Mouse (Mus musculus): ENCODE measurements at regions not wholly inside any gene's neighbourhood (a gene's known extent, or its start where the extent isn't known, plus 50 kb on each side); places are given as distances from the start of the nearest gene placed in this dataset.

DNA sequence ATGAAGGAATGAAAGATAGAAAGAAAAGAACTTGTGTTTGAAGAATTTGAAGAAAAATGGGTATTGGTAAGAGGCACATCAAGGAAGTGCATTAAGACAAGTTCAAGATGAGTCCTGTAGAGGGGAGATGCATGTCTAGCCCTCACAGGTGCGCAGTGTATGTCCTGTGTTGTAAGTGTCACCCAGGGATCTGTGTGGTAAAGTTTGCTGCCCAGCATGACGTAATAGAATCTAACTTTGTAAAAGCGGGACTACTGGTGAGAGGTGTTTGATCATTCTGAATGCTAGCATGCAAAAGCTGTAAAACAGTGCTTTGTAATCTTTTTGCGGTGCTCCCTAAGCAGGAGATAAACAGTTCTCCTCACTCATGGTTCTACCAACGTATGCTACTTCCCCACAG is 857.4 kb downstream of the Stpg2 start:
- Histone ChIP-seq H3K27ac (no peak overlapping the region), H3K27me3 (no peaks in the 10 kb centered on the region), H3K4me2 (no peak overlapping the region), H3K4me1 (replicated peaks) (no peaks in the 10 kb centered on the region), H3K9me3 (replicated peaks) (no peaks in the 10 kb centered on the region; the same call in 1 of the 2 replicates), H3K4me3 (replicated peaks) (no peak overlapping the region), H3K9ac (no peak overlapping the region), H3K36me3 (no peaks in the 10 kb centered on the region)
- no peak for ATAC-seq (ENCODE audit: low read depth)
- no peak for DNase-seq
- 66% methylated on average over 5 of the region's 5 CpGs for WGBS (ENCODE audit: insufficient replicate concordance)

DNA sequence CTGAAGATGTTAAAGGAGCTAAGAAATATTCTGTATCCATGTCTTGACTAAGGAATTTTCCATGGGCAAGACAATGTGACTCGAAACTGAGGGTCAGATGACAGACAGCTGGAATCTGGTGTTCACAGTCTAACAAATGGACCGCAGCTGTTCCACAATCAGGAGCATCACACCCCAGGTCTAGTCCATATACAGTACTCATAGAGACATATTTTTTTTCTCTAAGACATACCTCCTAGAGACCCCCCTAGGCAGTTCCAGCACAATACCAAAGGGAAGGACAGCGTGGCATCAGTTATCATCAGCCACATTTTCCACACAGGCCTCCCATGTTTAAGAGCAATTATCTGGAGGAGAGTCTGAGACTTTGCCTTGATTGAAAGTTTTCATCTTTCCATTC is 878.8 kb downstream of the Stpg2 start:
- Histone ChIP-seq H3K27ac (no peak overlapping the region), H3K27me3 (no peaks in the 10 kb centered on the region), H3K9ac (no peak overlapping the region), H3K4me1 (replicated peaks) (no peaks in the 10 kb centered on the region), H3K4me2 (no peak overlapping the region), H3K36me3 (no peaks in the 10 kb centered on the region), H3K4me3 (replicated peaks) (no peak overlapping the region), H3K9me3 (replicated peaks) (no peaks in the 10 kb centered on the region)
- no peak for ATAC-seq (ENCODE audit: low read depth)
- WGBS (ENCODE audit: insufficient replicate concordance) = 58% methylated on average over 3 of the region's 3 CpGs
- DNase-seq = no peak

GRCm38 (mm10) chr3:140085385-140085784 is 879.9 kb downstream of the Stpg2 start:
- Histone ChIP-seq H3K9ac (no peak overlapping the region), H3K4me2 (no peak overlapping the region), H3K36me3 (no peaks in the 10 kb centered on the region), H3K4me1 (replicated peaks) (no peaks in the 10 kb centered on the region), H3K27ac (no peak overlapping the region), H3K9me3 (replicated peaks) (no peaks in the 10 kb centered on the region), H3K4me3 (replicated peaks) (no peak overlapping the region), H3K27me3 (no peaks in the 10 kb centered on the region)
- WGBS (ENCODE audit: insufficient replicate concordance) = 71% methylated on average over 3 of the region's 3 CpGs
- ATAC-seq (ENCODE audit: low read depth) (no peak), DNase-seq (no peak)

GRCm38 (mm10) chr3:140088019-140088418 is 882.5 kb downstream of the Stpg2 start:
- DNase-seq (no peak), ATAC-seq (ENCODE audit: low read depth) (no peak)
- Histone ChIP-seq H3K9me3 (replicated peaks) (no peaks in the 10 kb centered on the region), H3K27me3 (no peaks in the 10 kb centered on the region), H3K4me2 (no peak overlapping the region), H3K4me3 (replicated peaks) (no peak overlapping the region), H3K36me3 (no peaks in the 10 kb centered on the region), H3K27ac (no peak overlapping the region), H3K9ac (no peak overlapping the region), H3K4me1 (replicated peaks) (no peaks in the 10 kb centered on the region)
- WGBS (ENCODE audit: insufficient replicate concordance) = 59% methylated on average over 3 of the region's 3 CpGs

- WGBS (ENCODE audit: insufficient replicate concordance) = 66% methylated on average over 2 of the region's 2 CpGs
- ATAC-seq (ENCODE audit: low read depth) = no peak
Measured at GRCm38 (mm10) chr3:140091900-140092299, 886.4 kb downstream of the Stpg2 start.

GRCm38 (mm10) chr3:140096854-140097540 is 891.5 kb downstream of the Stpg2 start:
- Histone ChIP-seq H3K4me2 (no peak overlapping the region), H3K9ac (no peak overlapping the region), H3K27me3 (no peaks in the 10 kb centered on the region), H3K27ac (no peak overlapping the region), H3K4me3 (replicated peaks) (no peak overlapping the region), H3K9me3 (replicated peaks) (no peaks in the 10 kb centered on the region), H3K36me3 (no peaks in the 10 kb centered on the region), H3K4me1 (replicated peaks) (no peaks in the 10 kb centered on the region)
- no peak for DNase-seq
- no peak for ATAC-seq (ENCODE audit: low read depth)

More at GRCm38 (mm10) chr3:140091900-140092299, 886.4 kb downstream of the Stpg2 start:
- no peak overlapping the region for H3K27ac ChIP-seq
- no peak overlapping the region for H3K4me3 ChIP-seq (replicated peaks)
- H3K9ac ChIP-seq = no peak overlapping the region
- no peak overlapping the region for H3K4me2 ChIP-seq
- H3K36me3 ChIP-seq = no peaks in the 10 kb centered on the region
- no peaks in the 10 kb centered on the region for H3K9me3 ChIP-seq (replicated peaks)
- DNase-seq = no peak
- no peaks in the 10 kb centered on the region for H3K27me3 ChIP-seq
- no peaks in the 10 kb centered on the region for H3K4me1 ChIP-seq (replicated peaks)

GRCm38 (mm10) chr3:140109401-140109800 is 903.9 kb downstream of the Stpg2 start:
- DNase-seq = no peak

DNA sequence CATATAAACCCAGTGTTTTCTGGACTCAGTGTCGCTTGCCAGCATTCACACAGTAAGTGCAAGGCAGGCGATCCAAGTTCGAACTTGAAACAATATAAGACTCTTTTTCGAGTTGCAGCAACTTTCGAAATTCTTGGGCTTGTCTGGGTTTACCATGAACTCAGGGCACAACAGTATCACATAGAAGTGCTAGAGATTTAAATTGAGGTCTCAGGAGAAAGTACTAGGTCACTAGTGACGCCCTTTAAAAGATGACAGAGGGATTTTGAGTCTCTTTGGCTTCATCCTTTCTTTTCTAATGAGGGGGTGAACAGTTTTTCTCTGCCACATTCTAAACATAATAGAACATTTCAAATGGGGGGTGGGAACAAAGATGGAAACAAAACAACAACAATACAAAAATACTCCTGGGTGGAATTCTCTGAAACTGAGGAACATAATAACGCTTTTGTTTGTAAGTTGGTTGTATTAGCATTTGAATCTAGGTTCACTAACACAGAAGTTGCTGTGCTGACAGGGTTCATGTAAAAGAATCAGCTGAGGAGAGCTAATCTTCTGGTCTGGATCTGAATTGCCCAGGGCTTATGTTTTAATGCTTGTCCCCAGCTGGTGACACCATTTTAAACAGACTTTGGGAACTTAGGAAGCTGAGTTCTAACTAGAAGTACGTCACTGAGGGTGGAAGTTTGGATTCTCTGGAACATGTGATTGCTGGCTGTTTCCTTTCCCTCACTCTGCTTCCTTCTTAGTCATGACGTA is 906.1 kb downstream of the Stpg2 start:
- DNase-seq = no peak
- Histone ChIP-seq H3K27ac (no peak overlapping the region), H3K27me3 (no peaks in the 10 kb centered on the region), H3K4me2 (no peak overlapping the region), H3K36me3 (no peaks in the 10 kb centered on the region), H3K9ac (no peak overlapping the region), H3K4me3 (replicated peaks) (no peak overlapping the region), H3K4me1 (replicated peaks) (no peaks in the 10 kb centered on the region), H3K9me3 (replicated peaks) (0 out of 2 replicates have a peak, but pooled peaks cover 4% of the 10 kb centered on the region)
- WGBS (ENCODE audit: insufficient replicate concordance) = 57% methylated on average over 9 of the region's 9 CpGs
- no peak for ATAC-seq (ENCODE audit: low read depth)

More at GRCm38 (mm10) chr3:140109401-140109800, 903.9 kb downstream of the Stpg2 start:
- no peak overlapping the region for H3K4me3 ChIP-seq (replicated peaks)
- H3K9me3 ChIP-seq (replicated peaks) = no peaks in the 10 kb centered on the region
- H3K9ac ChIP-seq = no peak overlapping the region
- WGBS (ENCODE audit: insufficient replicate concordance) = 53% methylated on average over 4 of the region's 4 CpGs
- ATAC-seq (ENCODE audit: low read depth) = no peak
- H3K4me1 ChIP-seq (replicated peaks) = no peaks in the 10 kb centered on the region
- H3K4me2 ChIP-seq = no peak overlapping the region
- H3K27me3 ChIP-seq = no peaks in the 10 kb centered on the region
- no peak overlapping the region for H3K27ac ChIP-seq
- H3K36me3 ChIP-seq = no peaks in the 10 kb centered on the region

DNA sequence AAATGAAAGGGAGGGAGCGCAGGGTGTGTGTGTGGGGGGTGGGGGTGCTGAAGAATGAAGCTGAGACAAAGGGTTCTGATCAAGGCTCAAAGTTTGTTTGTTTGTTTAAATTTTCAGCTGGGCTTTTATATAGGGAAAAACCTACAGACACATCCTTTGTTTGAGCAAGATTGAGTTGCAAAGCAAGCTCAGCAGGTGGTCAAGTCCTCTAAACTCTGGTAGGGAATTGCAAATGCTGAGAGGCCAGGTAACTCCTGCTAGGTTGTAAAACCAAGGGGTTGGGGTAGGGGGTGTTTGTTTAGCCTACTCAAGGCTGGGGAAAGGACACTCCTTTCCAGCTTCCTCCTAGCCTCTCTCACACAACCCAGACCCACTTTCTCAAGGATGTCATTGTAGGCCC is 909.6 kb downstream of the Stpg2 start:
- WGBS (ENCODE audit: insufficient replicate concordance) = 53% methylated on average over 1 of the region's 1 CpGs
- no peak for DNase-seq
- no peak overlapping the region for H3K27ac ChIP-seq
- peaks cover 4% of the 10 kb centered on the region; the same call in 1 of the 2 replicates for H3K9me3 ChIP-seq (replicated peaks)
- no peak overlapping the region for H3K4me2 ChIP-seq
- no peaks in the 10 kb centered on the region for H3K36me3 ChIP-seq
- H3K4me1 ChIP-seq (replicated peaks) = no peaks in the 10 kb centered on the region
- no peaks in the 10 kb centered on the region for H3K27me3 ChIP-seq
- no peak for ATAC-seq (ENCODE audit: low read depth)
- H3K4me3 ChIP-seq (replicated peaks) = no peak overlapping the region
- H3K9ac ChIP-seq = no peak overlapping the region

DNA sequence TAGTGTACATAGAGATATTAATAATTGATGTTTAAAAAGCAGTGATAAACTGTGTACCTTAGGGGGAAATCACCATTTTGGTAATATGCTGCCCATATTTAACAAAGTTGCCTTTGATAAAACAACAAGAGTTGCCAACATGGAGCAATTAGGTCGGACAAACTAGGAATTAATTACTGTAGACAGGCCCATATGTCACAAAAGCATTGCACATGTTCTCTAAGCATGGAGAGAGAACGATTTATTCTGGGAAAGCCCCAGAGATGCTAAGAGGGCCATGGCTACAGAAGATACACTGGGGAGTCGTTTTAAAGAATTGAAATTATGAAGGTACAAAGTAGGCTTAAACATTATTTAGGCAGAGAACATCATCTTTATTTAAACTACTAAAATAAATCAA is 921.8 kb downstream of the Stpg2 start:
- no peaks in the 10 kb centered on the region for H3K36me3 ChIP-seq
- H3K27ac ChIP-seq = no peak overlapping the region
- H3K4me2 ChIP-seq = no peak overlapping the region
- no peak for DNase-seq
- 44% methylated on average over 3 of the region's 3 CpGs for WGBS (ENCODE audit: insufficient replicate concordance)
- no peak for ATAC-seq (ENCODE audit: low read depth)
- no peak overlapping the region for H3K9ac ChIP-seq
- no peaks in the 10 kb centered on the region for H3K27me3 ChIP-seq
- H3K4me3 ChIP-seq (replicated peaks) = no peak overlapping the region
- no peaks in the 10 kb centered on the region for H3K4me1 ChIP-seq (replicated peaks)
- no peaks in the 10 kb centered on the region for H3K9me3 ChIP-seq (replicated peaks)

GRCm38 (mm10) chr3:140129065-140129778 is 923.7 kb downstream of the Stpg2 start:
- no peaks in the 10 kb centered on the region for H3K4me1 ChIP-seq (replicated peaks)
- H3K4me2 ChIP-seq = no peak overlapping the region
- H3K27me3 ChIP-seq = no peaks in the 10 kb centered on the region
- H3K4me3 ChIP-seq (replicated peaks) = no peak overlapping the region
- no peak overlapping the region for H3K9ac ChIP-seq
- H3K9me3 ChIP-seq (replicated peaks) = no peaks in the 10 kb centered on the region; the same call in 1 of the 2 replicates
- 74% methylated on average over 8 of the region's 8 CpGs for WGBS (ENCODE audit: insufficient replicate concordance)
- H3K27ac ChIP-seq = no peak overlapping the region
- ATAC-seq (ENCODE audit: low read depth) (no peak), DNase-seq (no peak)
- no peaks in the 10 kb centered on the region for H3K36me3 ChIP-seq

All from liver, embryonic 13.5 days (tissue).